Mouse (Mus musculus) lung, adult 2 months (tissue): Measurements from ENCODE around the gene Stim2.

ENCODE experiments used
- CTCF ChIP-seq: fragments of 200-500 bp; IDR thresholded peaks from 2 replicates; pipeline ENCODE4 v1.5.1; 2011; ENCODE audit warnings: mild to moderate bottlenecking, low read length, control low read depth; ENCODE audit not compliant: insufficient read depth
- POLR2A ChIP-seq: fragments of 200-500 bp; IDR thresholded peaks from 2 replicates; pipeline ENCODE4 v1.6.1; 2011; ENCODE audit warnings: low read depth, mild to moderate bottlenecking, control low read depth, low read length, borderline replicate concordance; ENCODE audit errors: extremely low read depth

- TF ChIP-seq POLR2A (no peak), CTCF (no peak)
Observed at GRCm38 (mm10) chr5:54155916-54156315, 157.6 kb downstream of the Stim2 start.
